Mouse (Mus musculus) neural tube, embryonic 14.5 days (tissue): ENCODE data around the gene Plxdc1. TPM values are rescaled to one million over a fixed set of nuclear protein-coding genes. Genes with fewer than 3 reads are reported as not detected.

ENCODE experiments used
- ATAC-seq: fragments of 200-750 bp; cut with Nextera tagmentation; 2 replicates; pipeline ENCODE4 v1.8.0; 2017; ENCODE audit warnings: low read depth, mild to moderate bottlenecking, moderate TSS enrichment, moderate library complexity
- H3K27ac ChIP-seq: fragments of 300-500 bp; sonication (generic); 2 replicates; pipeline ENCODE4 v1.5.1; 2014; ENCODE audit warnings: low read depth, mild to moderate bottlenecking, control low read depth, low read length, moderate library complexity, mixed read lengths
- H3K27me3 ChIP-seq: fragments of 300-500 bp; sonication (generic); 2 replicates; pipeline ENCODE4 v1.6.1; 2014; ENCODE audit warnings: low read length; ENCODE audit not compliant: control insufficient read depth, insufficient read depth
- H3K36me3 ChIP-seq: fragments of 300-500 bp; sonication (generic); 2 replicates; pipeline ENCODE4 v1.6.1; 2014; ENCODE audit warnings: low read length, mixed read lengths; ENCODE audit not compliant: control insufficient read depth, insufficient read depth
- H3K4me1 ChIP-seq: fragments of 300-500 bp; sonication (generic); 2 replicates; pipeline ENCODE4 v1.6.1; 2014; ENCODE audit warnings: low read length; ENCODE audit not compliant: control insufficient read depth, insufficient read depth
- H3K4me2 ChIP-seq: fragments of 300-500 bp; sonication (generic); 2 replicates; pipeline ENCODE4 v1.6.1; 2014; ENCODE audit warnings: mild to moderate bottlenecking, low read depth, low read length, control low read depth
- H3K4me3 ChIP-seq: fragments of 300-500 bp; sonication (generic); 2 replicates; pipeline ENCODE4 v1.5.1; 2014; ENCODE audit warnings: low read depth, low read length, control low read depth, mixed read lengths
- H3K9ac ChIP-seq: fragments of 300-500 bp; sonication (generic); replicated peaks from 2 replicates; pipeline ENCODE4 v1.6.1; 2014; ENCODE audit warnings: low read depth, mild to moderate bottlenecking, control low read depth, low read length, mixed read lengths
- H3K9me3 ChIP-seq: fragments of 300-500 bp; sonication (generic); 2 replicates; pipeline ENCODE4 v1.6.1; 2016; ENCODE audit warnings: low read length; ENCODE audit not compliant: control insufficient read depth
- WGBS: fragments of 180-500 bp; shearing (Covaris S2); extraction: QIAGEN DNeasy Blood & Tissue Kit; methylation state at CpG from one replicate; pipeline ENCODE4 v1.1.7; 2014; 5-methylcytosine and 5-hydroxymethylcytosine counted together
- polyA plus RNA-seq: library from polyadenylated mRNA; unstranded; fragments of >200 nt; fragmentation: Nextera tagmentation; extraction: Ambion mirVana; gene quantifications from 2 replicates; pipeline ENCODE4 v1.2.1, GENCODE M21; 2014

Plxdc1 gene
- polyA plus RNA-seq, 1 experiment from 2014 or later, result 0.70 TPM

DNA sequence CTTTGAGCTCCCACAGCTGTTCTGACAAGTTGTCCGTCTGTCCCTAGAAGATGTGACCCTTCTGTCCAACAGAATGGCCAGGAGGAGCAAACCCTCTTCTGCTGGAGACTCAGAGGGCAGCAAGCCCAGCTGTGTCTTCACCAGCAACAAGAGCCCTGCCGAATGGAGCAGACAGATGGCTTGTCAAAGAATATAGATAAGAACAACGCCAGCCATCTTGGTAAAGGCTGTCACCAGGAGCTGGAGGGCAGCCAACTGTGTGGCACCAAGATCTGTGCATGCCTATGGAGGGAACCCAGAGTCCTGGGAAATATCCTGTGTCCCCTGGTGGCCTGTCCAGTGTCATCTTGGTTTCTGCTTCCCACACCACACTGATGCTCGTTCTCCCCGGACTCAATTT, 78.3 kb downstream of the Plxdc1 start:
- Histone ChIP-seq H3K9me3 (no peaks in the 10 kb centered on the region), H3K4me3 (no peak overlapping the region), H3K9ac (no peak overlapping the region), H3K27me3 (no peaks in the 10 kb centered on the region), H3K4me2 (no peak overlapping the region), H3K36me3 (no peaks in the 10 kb centered on the region), H3K27ac (no peak overlapping the region), H3K4me1 (no peaks in the 10 kb centered on the region)
- ATAC-seq, result no peak
- 89% methylated on average over 5 of the region's 5 CpGs for WGBS

DNA sequence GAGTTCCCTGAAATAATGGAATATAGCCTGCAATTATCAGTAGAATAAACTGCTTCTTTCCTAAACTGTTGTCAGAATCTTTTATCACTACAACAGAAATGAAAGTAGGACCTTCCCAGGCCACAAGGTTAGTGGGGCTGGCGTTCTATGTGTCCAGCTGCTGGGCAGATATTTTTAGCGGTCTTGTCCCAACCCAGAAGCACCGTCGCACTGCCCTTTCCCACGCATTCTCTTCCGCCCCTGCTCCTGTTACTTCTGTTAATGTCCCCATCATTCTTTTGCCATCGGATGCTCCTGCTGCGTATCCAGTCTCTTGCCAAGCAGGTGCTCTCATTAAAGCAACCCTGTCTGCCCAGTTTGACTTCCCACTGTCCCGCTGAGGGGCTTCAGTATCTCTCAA, 79.3 kb downstream of the Plxdc1 start:
- H3K27me3 ChIP-seq, result no peaks in the 10 kb centered on the region
- no peak overlapping the region for H3K27ac ChIP-seq
- no peak for ATAC-seq
- H3K4me3 ChIP-seq, result no peak overlapping the region
- no peaks in the 10 kb centered on the region for H3K36me3 ChIP-seq
- WGBS, result 91% methylated on average over 9 of the region's 9 CpGs
- no peaks in the 10 kb centered on the region for H3K4me1 ChIP-seq
- no peak overlapping the region for H3K9ac ChIP-seq
- H3K4me2 ChIP-seq, result no peak overlapping the region
- no peaks in the 10 kb centered on the region for H3K9me3 ChIP-seq

- WGBS, result 71% methylated on average over 2 of the region's 2 CpGs
Observed at GRCm38 (mm10) chr11:97905941-97906340, 80.3 kb downstream of the Plxdc1 start.

GRCm38 (mm10) chr11:97905540-97905939, 80.7 kb downstream of the Plxdc1 start:
- whole genome bisulfite sequencing, result 94% methylated on average over 2 of the region's 2 CpGs
- Histone ChIP-seq H3K9ac (no peak overlapping the region), H3K27me3 (no peaks in the 10 kb centered on the region), H3K36me3 (no peaks in the 10 kb centered on the region), H3K4me2 (no peak overlapping the region), H3K9me3 (no peaks in the 10 kb centered on the region), H3K27ac (no peak overlapping the region), H3K4me3 (no peak overlapping the region), H3K4me1 (no peaks in the 10 kb centered on the region)
- ATAC-seq, result no peak

More at GRCm38 (mm10) chr11:97905941-97906340, 80.3 kb downstream of the Plxdc1 start:
- no peaks in the 10 kb centered on the region for H3K36me3 ChIP-seq
- H3K9me3 ChIP-seq, result no peaks in the 10 kb centered on the region
- H3K27me3 ChIP-seq, result no peaks in the 10 kb centered on the region
- no peak for ATAC-seq
- H3K9ac ChIP-seq, result no peak overlapping the region
- no peaks in the 10 kb centered on the region for H3K4me1 ChIP-seq
- H3K27ac ChIP-seq, result no peak overlapping the region
- no peak overlapping the region for H3K4me3 ChIP-seq
- no peak overlapping the region for H3K4me2 ChIP-seq

DNA sequence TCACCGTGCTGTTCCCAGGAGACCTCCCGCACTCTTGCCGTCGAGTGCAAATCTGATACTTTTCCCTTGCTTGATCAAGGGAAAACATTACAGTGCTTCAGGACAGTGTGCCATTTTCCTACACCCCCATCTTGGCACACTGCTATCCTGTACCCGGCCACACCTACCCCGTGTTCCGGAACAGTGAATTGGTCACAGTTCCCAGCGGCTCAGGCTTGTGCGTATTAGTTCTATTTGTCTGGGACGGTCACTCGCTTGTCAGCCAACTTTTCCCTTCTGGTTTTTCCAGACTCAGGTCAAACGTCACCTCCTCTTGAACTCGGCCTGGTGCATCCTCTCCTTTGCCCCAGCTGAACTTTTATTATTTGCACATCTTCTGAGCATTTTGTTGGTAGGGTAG, 81.4 kb downstream of the Plxdc1 start:
- Histone ChIP-seq H3K27me3 (no peaks in the 10 kb centered on the region), H3K9me3 (no peaks in the 10 kb centered on the region), H3K27ac (no peak overlapping the region), H3K9ac (no peak overlapping the region), H3K4me3 (no peak overlapping the region), H3K4me2 (no peak overlapping the region), H3K36me3 (no peaks in the 10 kb centered on the region), H3K4me1 (no peaks in the 10 kb centered on the region)
- WGBS, result 90% methylated on average over 13 of the region's 13 CpGs
- no peak for ATAC-seq

DNA sequence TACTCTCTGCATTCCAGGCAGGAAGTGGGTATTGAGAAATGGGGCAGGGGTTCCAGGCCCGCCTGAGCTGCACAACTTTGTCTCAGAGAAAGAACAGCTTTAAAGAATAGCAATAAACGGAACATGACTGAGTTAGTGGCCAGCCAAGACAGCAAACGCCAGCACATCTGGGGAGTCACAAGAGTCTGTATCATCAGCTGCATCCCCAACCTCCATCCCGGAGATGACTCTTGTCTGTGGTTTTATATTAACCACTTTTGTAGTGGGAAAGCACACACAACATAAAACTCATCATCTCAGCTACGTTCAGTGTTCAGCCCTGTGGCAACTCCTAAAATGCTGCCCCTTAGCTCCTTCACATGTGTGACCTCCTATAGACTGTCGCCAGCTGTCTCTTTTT, 84.4 kb downstream of the Plxdc1 start:
- Histone ChIP-seq H3K4me3 (no peak overlapping the region), H3K27me3 (no peaks in the 10 kb centered on the region), H3K9ac (no peak overlapping the region), H3K9me3 (no peaks in the 10 kb centered on the region), H3K27ac (no peak overlapping the region), H3K36me3 (no peaks in the 10 kb centered on the region), H3K4me2 (no peak overlapping the region), H3K4me1 (no peaks in the 10 kb centered on the region)
- no peak for ATAC-seq
- WGBS, result 85% methylated on average over 6 of the region's 6 CpGs

GRCm38 (mm10) chr11:97899822-97900221, 86.4 kb downstream of the Plxdc1 start:
- Histone ChIP-seq H3K27me3 (no peaks in the 10 kb centered on the region), H3K9ac (no peak overlapping the region), H3K4me2 (no peak overlapping the region), H3K9me3 (no peaks in the 10 kb centered on the region), H3K36me3 (no peaks in the 10 kb centered on the region), H3K27ac (no peak overlapping the region), H3K4me1 (no peaks in the 10 kb centered on the region), H3K4me3 (no peak overlapping the region)
- ATAC-seq, result no peak
- 0% methylated on average over 2 of the region's 2 CpGs for WGBS

DNA sequence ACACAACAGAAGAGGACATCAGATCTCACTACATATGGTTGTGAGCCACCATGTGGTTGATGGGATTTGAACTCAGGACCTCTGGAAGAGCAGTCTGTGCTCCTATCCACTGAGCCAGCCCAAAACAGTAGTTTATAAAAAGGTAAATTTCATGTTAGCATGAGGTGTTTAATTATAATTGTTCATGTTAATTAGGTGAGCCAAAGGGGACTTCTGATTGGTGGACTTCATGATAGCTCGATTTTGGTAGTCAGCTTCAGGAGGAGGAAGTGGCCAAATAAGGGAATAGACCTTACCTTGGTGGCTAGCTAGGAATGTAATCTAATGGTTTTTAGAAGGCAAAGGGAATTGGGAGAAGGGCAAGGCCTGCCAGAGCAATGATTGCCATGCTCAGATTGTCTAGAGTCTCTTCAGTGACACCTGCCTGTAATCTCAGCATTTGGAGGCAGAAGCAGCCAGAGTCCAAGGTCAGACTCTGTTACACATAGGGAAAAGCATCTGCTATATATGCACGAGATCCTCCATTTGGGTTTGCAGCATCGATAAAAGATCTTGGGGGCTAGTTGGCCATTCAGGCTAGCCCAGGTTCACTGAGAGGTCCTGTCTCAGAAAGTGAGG, 88.6 kb downstream of the Plxdc1 start:
- Histone ChIP-seq H3K27ac (no peak overlapping the region), H3K9me3 (no peaks in the 10 kb centered on the region), H3K4me2 (no peak overlapping the region), H3K27me3 (no peaks in the 10 kb centered on the region), H3K4me1 (no peaks in the 10 kb centered on the region), H3K9ac (0 out of 2 replicates have a peak overlapping the region, but pooled peaks have one; percentile 21), H3K36me3 (no peaks in the 10 kb centered on the region), H3K4me3 (no peak overlapping the region)
- no peak for ATAC-seq
- WGBS, result 82% methylated on average over 3 of the region's 3 CpGs

DNA sequence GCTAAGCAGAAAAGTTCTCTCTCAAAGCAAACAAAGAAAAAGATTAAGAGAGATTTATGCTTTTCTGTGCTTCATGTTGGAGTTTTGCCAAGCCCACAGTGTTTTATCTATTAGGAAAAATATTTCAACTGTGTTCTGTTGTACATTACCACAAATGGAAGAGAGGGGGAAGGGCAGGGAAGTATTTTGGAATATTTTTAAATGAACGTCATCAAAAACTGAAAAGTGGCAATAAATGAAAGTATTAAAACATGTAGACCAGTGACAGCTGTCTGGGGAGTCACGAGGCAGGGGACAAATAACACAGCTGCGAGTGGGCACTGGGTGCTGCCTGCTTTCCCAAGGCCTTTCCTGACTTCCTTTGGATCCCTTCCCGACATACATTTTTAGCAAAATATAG, 89.6 kb downstream of the Plxdc1 start:
- no peak for ATAC-seq
- 75% methylated on average over 4 of the region's 4 CpGs for WGBS
- H3K4me3 ChIP-seq, result no peak overlapping the region
- H3K4me2 ChIP-seq, result no peak overlapping the region
- no peaks in the 10 kb centered on the region for H3K9me3 ChIP-seq
- no peak overlapping the region for H3K9ac ChIP-seq
- H3K27ac ChIP-seq, result no peak overlapping the region
- no peaks in the 10 kb centered on the region for H3K4me1 ChIP-seq
- H3K36me3 ChIP-seq, result no peaks in the 10 kb centered on the region
- H3K27me3 ChIP-seq, result no peaks in the 10 kb centered on the region
